Mouse (Mus musculus): ENCODE results near the gene Olfr91. TPM values are rescaled to one million over a fixed set of nuclear protein-coding genes. Genes with fewer than 3 reads are reported as not detected.

Gene Olfr91
- total RNA-seq, 2 experiments from 2014 or later: not detected

- DNase-seq: no peak
- intact Hi-C loops (cut with DNase I): no loop called here
Measured at GRCm38 (mm10) chr17:37063063-37063462, 35.0 kb downstream of the Olfr91 start.

- intact Hi-C loops (cut with DNase I): no loop called here
- DNase-seq: no peak
Measured at GRCm38 (mm10) chr17:37062101-37062641, 35.9 kb downstream of the Olfr91 start.

GRCm38 (mm10) chr17:37061435-37061834 lies 36.6 kb downstream of the Olfr91 start:
- intact Hi-C loops (cut with DNase I): no loop called here
- no peak for DNase-seq

GRCm38 (mm10) chr17:37056957-37057356 lies 41.1 kb downstream of the Olfr91 start:
- intact Hi-C loops (cut with DNase I): no loop called here
- no peak for DNase-seq

- no peak for DNase-seq
- intact Hi-C loops (cut with DNase I): no loop called here
Measured at GRCm38 (mm10) chr17:37051745-37052144, 46.3 kb downstream of the Olfr91 start.

- intact Hi-C loops (cut with DNase I): no loop called here
- DNase-seq: no peak
Measured at GRCm38 (mm10) chr17:37050876-37051275, 47.2 kb downstream of the Olfr91 start.

GRCm38 (mm10) chr17:37050399-37050798 lies 47.7 kb downstream of the Olfr91 start:
- intact Hi-C loops (cut with DNase I): no loop called here
- peak; percentile 71 to 75 for DNase-seq

GRCm38 (mm10) chr17:37049570-37050310 lies 48.3 kb downstream of the Olfr91 start:
- DNase-seq: peak; percentile 59 to 73

GRCm38 (mm10) chr17:37048383-37048782 lies 49.7 kb downstream of the Olfr91 start:
- no peak for DNase-seq
- intact Hi-C loops (cut with DNase I): loop anchor here (1.0 to 5.0 kb wide), 3 partner anchors 91 to 211 kb away; partner anchors contain the start of genes Trim26, Znrd1 and Znrd1as

More at GRCm38 (mm10) chr17:37049570-37050310, 48.3 kb downstream of the Olfr91 start:
- intact Hi-C loops (cut with DNase I): loop anchor here (5.0 kb wide), 2 partner anchors 92 to 212 kb away; partner anchors contain the start of genes Trim26, Znrd1 and Znrd1as

GRCm38 (mm10) chr17:37047981-37048380 lies 50.1 kb downstream of the Olfr91 start:
- intact Hi-C loops (cut with DNase I): loop anchor here (1.0 to 5.0 kb wide), 4 partner anchors 45 to 211 kb away; partner anchors contain the start of genes Trim26, Znrd1 and Znrd1as
- DNase-seq: no peak

- no peak for DNase-seq
- intact Hi-C loops (cut with DNase I): loop anchor here (2.0 to 5.0 kb wide), 3 partner anchors 45 to 210 kb away; partner anchors contain the start of genes Trim26, Znrd1 and Znrd1as
Measured at GRCm38 (mm10) chr17:37047332-37047976, 50.6 kb downstream of the Olfr91 start.

- intact Hi-C loops (cut with DNase I): loop anchor here (2.0 to 5.0 kb wide), 3 partner anchors 44 to 209 kb away; partner anchors contain the start of genes Trim26, Znrd1 and Znrd1as
Measured at GRCm38 (mm10) chr17:37046312-37047112, 51.6 kb downstream of the Olfr91 start.

GRCm38 (mm10) chr17:37045611-37046311 lies 52.3 kb downstream of the Olfr91 start, which contains the start of gene Gabbr1:
TSS of gene Gabbr1 (plus strand) at chr17:37045966.
- intact Hi-C loops (cut with DNase I): loop anchor here (2.0 to 5.0 kb wide), 3 partner anchors 43 to 208 kb away; partner anchors contain the start of genes Trim26, Znrd1 and Znrd1as
- DNase-seq: peak; percentile 77 to 81

More at GRCm38 (mm10) chr17:37046312-37047112, 51.6 kb downstream of the Olfr91 start:
- peak; percentile 63 to 70 for DNase-seq

GRCm38 (mm10) chr17:37044651-37045244 lies 53.3 kb downstream of the Olfr91 start:
- intact Hi-C loops (cut with DNase I): loop anchor here (5.0 kb wide), 2 partner anchors 87 to 207 kb away; partner anchors contain the start of genes Trim26, Znrd1 and Znrd1as
- DNase-seq: no peak

Other genes starting within 250 kb of the Olfr91 start
- not detected for gene Trim15, start 231.1 kb downstream of the Olfr91 start, total RNA-seq (2021)
- gene Trim10, start 228.7 kb downstream of the Olfr91 start, total RNA-seq (2021): under 1 TPM; 0.60 to 0.93 TPM
- gene Trim40, start 208.2 kb downstream of the Olfr91 start, total RNA-seq (2021): not detected
- not detected for gene Trim31, start 200.2 kb downstream of the Olfr91 start, total RNA-seq (2021)
- gene Rnf39, start 155.4 kb downstream of the Olfr91 start, total RNA-seq (2021): under 1 TPM; 0.22 to 0.43 TPM
- gene Ppp1r11, start 146.5 kb downstream of the Olfr91 start, total RNA-seq (2021): 10 to 100 TPM; 58.9 to 73.2 TPM
- gene Znrd1, start 139.7 kb downstream of the Olfr91 start, total RNA-seq (2021): 10 to 100 TPM; 23.7 to 28.9 TPM
- 1 to 10 TPM; 7.7 to 8.4 TPM for gene Znrd1as, start 139.7 kb downstream of the Olfr91 start, total RNA-seq (2021)
- not detected for gene 2410137M14Rik, start 117.0 kb downstream of the Olfr91 start, total RNA-seq (2021)
- under 1 TPM in 1 of 2 experiments, not detected in 1; 0.26 TPM for gene H2-M5, start 108.7 kb downstream of the Olfr91 start, total RNA-seq (2021)
- 1 to 10 TPM; 5.6 to 6.9 TPM for gene Zfp57, start 97.1 kb downstream of the Olfr91 start, total RNA-seq (2021)
- gene Mog, start 74.9 kb downstream of the Olfr91 start, total RNA-seq (2021): not detected
- 10 to 100 TPM; 14.0 to 17.2 TPM for gene Gabbr1, start 52.3 kb downstream of the Olfr91 start, total RNA-seq (2021)
- not detected for gene Olfr90, start 9.8 kb downstream of the Olfr91 start, total RNA-seq (2021)
- gene Olfr92, start 21.8 kb upstream of the Olfr91 start, total RNA-seq (2021): not detected
- gene Olfr93, start 63.2 kb upstream of the Olfr91 start, total RNA-seq (2021): not detected
- gene Ubd, start 95.6 kb upstream of the Olfr91 start, total RNA-seq (2021): not detected
- gene Olfr94, start 102.7 kb upstream of the Olfr91 start, total RNA-seq (2021): not detected
- gene Olfr95, start 114.8 kb upstream of the Olfr91 start, total RNA-seq (2021): not detected
- not detected for gene Olfr96, start 121.9 kb upstream of the Olfr91 start, total RNA-seq (2021)
- not detected for gene Olfr97, start 139.1 kb upstream of the Olfr91 start, total RNA-seq (2021)
- gene Olfr98, start 165.5 kb upstream of the Olfr91 start, total RNA-seq (2021): not detected
- gene H2-M3, start 171.9 kb upstream of the Olfr91 start, total RNA-seq (2021): 1 to 10 TPM; 3.2 to 4.0 TPM
- not detected for gene Olfr99, start 185.2 kb upstream of the Olfr91 start, total RNA-seq (2021)
- not detected for gene Olfr101, start 206.0 kb upstream of the Olfr91 start, total RNA-seq (2021)
- gene Olfr102, start 218.8 kb upstream of the Olfr91 start, total RNA-seq (2021): not detected
- gene Olfr103, start 241.4 kb upstream of the Olfr91 start, total RNA-seq (2021): not detected